Mouse (Mus musculus) limb, embryonic 13.5 days (tissue): ENCODE measurements around the gene Olfr680-ps1. TPM values are rescaled to one million over a fixed set of nuclear protein-coding genes. Genes with fewer than 3 reads are reported as not detected.
"Not testable (repeated sequence)": the region's sequence is repeated elsewhere in the genome, so short reads cannot be mapped to it uniquely, and the experiment has no call there.

ENCODE experiments used
- ATAC-seq: fragments of 200-750 bp; cut with Nextera tagmentation; 2 replicates; pipeline ENCODE4 v1.8.0; 2017; ENCODE audit warnings: low read depth, moderate number of reproducible peaks, moderate TSS enrichment; ENCODE audit not compliant: low FRiP score
- H3K27ac ChIP-seq: fragments of 300-500 bp; sonication (generic); 2 replicates; pipeline ENCODE4 v1.5.1; 2015; ENCODE audit warnings: inconsistent platforms, mild to moderate bottlenecking, moderate library complexity
- H3K27me3 ChIP-seq: fragments of 300-500 bp; sonication (generic); 2 replicates; pipeline ENCODE4 v1.6.1; 2015; ENCODE audit warnings: mild to moderate bottlenecking, inconsistent platforms
- H3K36me3 ChIP-seq: fragments of 300-500 bp; sonication (generic); 2 replicates; pipeline ENCODE4 v1.6.1; 2015; ENCODE audit warnings: inconsistent platforms, mild to moderate bottlenecking, moderate library complexity
- H3K4me1 ChIP-seq: fragments of 300-500 bp; sonication (generic); 2 replicates; pipeline ENCODE4 v1.6.1; 2015; ENCODE audit warnings: inconsistent platforms
- H3K4me2 ChIP-seq: fragments of 300-500 bp; sonication (generic); replicated peaks from 2 replicates; pipeline ENCODE4 v1.6.1; 2015; ENCODE audit warnings: inconsistent platforms, mild to moderate bottlenecking, moderate library complexity
- H3K4me3 ChIP-seq: fragments of 300-500 bp; sonication (generic); 2 replicates; pipeline ENCODE4 v1.5.1; 2015; ENCODE audit warnings: moderate library complexity, mild to moderate bottlenecking, inconsistent platforms
- H3K9ac ChIP-seq: fragments of 300-500 bp; sonication (generic); 2 replicates; pipeline ENCODE4 v1.6.1; 2015; ENCODE audit warnings: mild to moderate bottlenecking, inconsistent platforms
- H3K9me3 ChIP-seq: fragments of 300-500 bp; sonication (generic); 2 replicates; pipeline ENCODE4 v1.6.1; 2016; ENCODE audit warnings: inconsistent platforms
- WGBS: fragments of 180-500 bp; shearing (Covaris S2); methylation state at CpG from one replicate; pipeline ENCODE4 v1.1.7; 2015; 5-methylcytosine and 5-hydroxymethylcytosine counted together
- polyA plus RNA-seq: library from polyadenylated mRNA; unstranded; fragments of >200 nt; fragmentation: Nextera tagmentation; extraction: Ambion mirVana; gene quantifications from 2 replicates; pipeline ENCODE4 v1.2.1, GENCODE M21; 2015

Olfr680-ps1 gene
- polyA plus RNA-seq = not detected in 2 replicates

GRCm38 (mm10) chr7:105092717-105093116 is at the start of gene Olfr680-ps1:
Gene Olfr680-ps1 (minus strand): TSS chr7:105092817.
- H3K4me1 ChIP-seq, H3K36me3 ChIP-seq, H3K27me3 ChIP-seq, H3K4me3 ChIP-seq, H3K27ac ChIP-seq, H3K9ac ChIP-seq, H3K9me3 ChIP-seq, H3K4me2 ChIP-seq, ATAC-seq: not testable (repeated sequence)

- H3K4me1 ChIP-seq = no peaks in the 10 kb centered on the region
- H3K9ac ChIP-seq = no peak overlapping the region
- no peak overlapping the region for H3K27ac ChIP-seq
- no peaks in the 10 kb centered on the region for H3K27me3 ChIP-seq
- no peaks in the 10 kb centered on the region for H3K9me3 ChIP-seq
- no peak overlapping the region for H3K4me3 ChIP-seq
- H3K4me2 ChIP-seq = no peak overlapping the region
- ATAC-seq = no peak
- WGBS = 75% methylated on average over 2 of the region's 2 CpGs
- no peaks in the 10 kb centered on the region for H3K36me3 ChIP-seq
Observed at GRCm38 (mm10) chr7:105141275-105141674, 48.7 kb upstream of the Olfr680-ps1 start.

GRCm38 (mm10) chr7:105116536-105116935 is 23.9 kb upstream of the Olfr680-ps1 start, which contains the start of gene Olfr681:
Gene Olfr681 (plus strand): TSS chr7:105116836.
- Histone ChIP-seq H3K9ac (no peak within 1 kb of the TSS), H3K4me1 (no peaks in the 10 kb centered on the region), H3K27ac (no peak within 1 kb of the TSS), H3K4me3 (no peak within 1 kb of the TSS), H3K27me3 (no peaks in the 10 kb centered on the region), H3K36me3 (no peaks in the 10 kb centered on the region), H3K4me2 (no peak within 1 kb of the TSS), H3K9me3 (no peaks in the 10 kb centered on the region)
- no peak for ATAC-seq

GRCm38 (mm10) chr7:105080905-105081304 is 11.7 kb downstream of the Olfr680-ps1 start, which contains the start of gene Olfr679:
Gene Olfr679 (plus strand): TSS chr7:105081205.
- 57% methylated on average over 1 of the region's 1 CpGs for WGBS
- Histone ChIP-seq H3K36me3 (no peaks in the 10 kb centered on the region), H3K9ac (no peak within 1 kb of the TSS), H3K27ac (no peak within 1 kb of the TSS), H3K4me1 (no peaks in the 10 kb centered on the region), H3K4me2 (no peak within 1 kb of the TSS), H3K4me3 (no peak within 1 kb of the TSS), H3K9me3 (no peaks in the 10 kb centered on the region), H3K27me3 (no peaks in the 10 kb centered on the region)
- no peak for ATAC-seq

GRCm38 (mm10) chr7:105064175-105064574 is 28.4 kb downstream of the Olfr680-ps1 start, which contains the start of gene Olfr678:
Gene Olfr678 (plus strand): TSS chr7:105064475.
- WGBS = 88% methylated on average over 1 of the region's 1 CpGs
- no peak for ATAC-seq

GRCm38 (mm10) chr7:105058951-105059350 is 33.7 kb downstream of the Olfr680-ps1 start:
- Histone ChIP-seq H3K4me3 (no peak overlapping the region), H3K4me1 (no peaks in the 10 kb centered on the region), H3K27ac (no peak overlapping the region), H3K9me3 (no peaks in the 10 kb centered on the region; the same call in 1 of the 2 replicates), H3K9ac (no peak overlapping the region), H3K27me3 (no peaks in the 10 kb centered on the region), H3K4me2 (no peak overlapping the region), H3K36me3 (no peaks in the 10 kb centered on the region)
- no peak for ATAC-seq

More at GRCm38 (mm10) chr7:105064175-105064574, 28.4 kb downstream of the Olfr680-ps1 start, which contains the start of gene Olfr678:
- Histone ChIP-seq H3K27ac (no peak within 1 kb of the TSS), H3K9ac (no peak within 1 kb of the TSS), H3K27me3 (no peaks in the 10 kb centered on the region), H3K36me3 (no peaks in the 10 kb centered on the region), H3K9me3 (no peaks in the 10 kb centered on the region; the same call in 1 of the 2 replicates), H3K4me1 (no peaks in the 10 kb centered on the region), H3K4me2 (no peak within 1 kb of the TSS), H3K4me3 (no peak within 1 kb of the TSS)

Other genes with a start within 250 kb of the Olfr680-ps1 start
- not detected in 2 replicates for gene Usp17la, start 235.8 kb downstream of the Olfr680-ps1 start, polyA plus RNA-seq
- not detected in 2 replicates for gene Olfr665, start 214.8 kb downstream of the Olfr680-ps1 start, polyA plus RNA-seq
- not detected in 2 replicates for gene Olfr666, start 196.9 kb downstream of the Olfr680-ps1 start, polyA plus RNA-seq
- not detected in 2 replicates for gene Olfr667, start 171.3 kb downstream of the Olfr680-ps1 start, polyA plus RNA-seq
- gene Olfr668, start 164.8 kb downstream of the Olfr680-ps1 start, polyA plus RNA-seq = not detected in 2 replicates
- not detected in 2 replicates for gene Olfr669, start 158.6 kb downstream of the Olfr680-ps1 start, polyA plus RNA-seq
- not detected in 2 replicates for gene Olfr670, start 130.2 kb downstream of the Olfr680-ps1 start, polyA plus RNA-seq
- gene Olfr671, start 113.7 kb downstream of the Olfr680-ps1 start, polyA plus RNA-seq = not detected in 2 replicates
- gene Olfr672, start 90.8 kb downstream of the Olfr680-ps1 start, polyA plus RNA-seq = not detected in 2 replicates
- gene Olfr675, start 64.4 kb downstream of the Olfr680-ps1 start, polyA plus RNA-seq = not detected in 2 replicates
- gene Olfr676, start 60.1 kb downstream of the Olfr680-ps1 start, polyA plus RNA-seq = not detected in 2 replicates
- not detected in 2 replicates for gene Olfr677, start 41.4 kb downstream of the Olfr680-ps1 start, polyA plus RNA-seq
- gene Olfr678, start 28.3 kb downstream of the Olfr680-ps1 start, polyA plus RNA-seq = not detected in 2 replicates
- not detected in 2 replicates for gene Olfr679, start 11.6 kb downstream of the Olfr680-ps1 start, polyA plus RNA-seq
- not detected in 2 replicates for gene Olfr681, start 24.0 kb upstream of the Olfr680-ps1 start, polyA plus RNA-seq
- not detected in 2 replicates for gene Olfr683, start 54.2 kb upstream of the Olfr680-ps1 start, polyA plus RNA-seq
- not detected in 2 replicates for gene Olfr684, start 70.8 kb upstream of the Olfr680-ps1 start, polyA plus RNA-seq
- not detected in 2 replicates for gene Olfr685, start 93.2 kb upstream of the Olfr680-ps1 start, polyA plus RNA-seq
- gene Olfr686, start 114.7 kb upstream of the Olfr680-ps1 start, polyA plus RNA-seq = not detected in 2 replicates
- gene Olfr688, start 195.3 kb upstream of the Olfr680-ps1 start, polyA plus RNA-seq = not detected in 2 replicates
- gene Olfr689, start 218.3 kb upstream of the Olfr680-ps1 start, polyA plus RNA-seq = not detected in 2 replicates
- not detected in 2 replicates for gene Olfr690, start 241.3 kb upstream of the Olfr680-ps1 start, polyA plus RNA-seq
- not detected in 2 replicates for gene Olfr691, start 249.5 kb upstream of the Olfr680-ps1 start, polyA plus RNA-seq